Mouse (Mus musculus): ENCODE measurements around the gene Naaladl2.
A peak's percentile ranks its signal among the peaks of the same experiment; 100 is the strongest.
"Not testable (repeated sequence)": the region's sequence is repeated elsewhere in the genome, so short reads cannot be mapped to it uniquely, and the experiment has no call there.

Gene Naaladl2

DNA sequence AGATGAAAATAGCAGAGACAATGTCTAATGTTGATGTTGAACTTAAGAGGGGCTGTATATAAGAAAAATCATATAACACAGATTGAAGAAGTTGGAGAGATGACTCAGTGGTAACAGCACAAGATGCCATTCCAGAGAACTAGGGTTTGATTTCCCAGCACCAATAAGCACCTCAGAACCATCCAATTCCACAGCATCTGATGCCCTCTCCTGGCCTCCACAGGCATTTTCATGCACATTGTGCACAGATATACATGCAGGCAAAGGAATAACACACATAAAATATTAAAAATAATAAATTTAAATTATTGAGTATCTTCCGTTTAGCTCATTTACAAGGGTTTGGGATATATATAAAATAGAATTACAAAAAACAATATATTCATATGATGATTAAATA lies 926.6 kb downstream of the Naaladl2 start:
- no peak for DNase-seq

GRCm38 (mm10) chr3:24166531-24166930 lies 977.5 kb downstream of the Naaladl2 start:
- no peak for DNase-seq

DNA sequence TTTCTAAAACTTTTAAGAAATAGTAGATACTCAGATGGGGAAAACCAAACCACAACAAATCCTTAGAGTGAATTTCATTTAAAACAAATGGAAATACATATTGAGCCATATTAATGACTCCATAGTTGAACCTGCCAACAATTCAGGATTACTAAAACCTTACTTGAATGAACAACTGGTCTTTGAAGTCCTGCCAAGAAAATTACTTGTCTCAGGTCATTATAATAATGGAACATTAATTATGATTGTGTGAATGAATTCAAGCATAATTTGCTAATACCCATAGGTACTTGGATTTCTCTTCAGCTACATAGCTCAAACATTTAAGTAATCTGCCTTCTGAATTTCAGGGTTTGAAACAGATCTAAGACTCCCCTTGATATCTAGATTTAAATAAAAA lies 980.1 kb downstream of the Naaladl2 start:
- DNase-seq, result no peak

DNA sequence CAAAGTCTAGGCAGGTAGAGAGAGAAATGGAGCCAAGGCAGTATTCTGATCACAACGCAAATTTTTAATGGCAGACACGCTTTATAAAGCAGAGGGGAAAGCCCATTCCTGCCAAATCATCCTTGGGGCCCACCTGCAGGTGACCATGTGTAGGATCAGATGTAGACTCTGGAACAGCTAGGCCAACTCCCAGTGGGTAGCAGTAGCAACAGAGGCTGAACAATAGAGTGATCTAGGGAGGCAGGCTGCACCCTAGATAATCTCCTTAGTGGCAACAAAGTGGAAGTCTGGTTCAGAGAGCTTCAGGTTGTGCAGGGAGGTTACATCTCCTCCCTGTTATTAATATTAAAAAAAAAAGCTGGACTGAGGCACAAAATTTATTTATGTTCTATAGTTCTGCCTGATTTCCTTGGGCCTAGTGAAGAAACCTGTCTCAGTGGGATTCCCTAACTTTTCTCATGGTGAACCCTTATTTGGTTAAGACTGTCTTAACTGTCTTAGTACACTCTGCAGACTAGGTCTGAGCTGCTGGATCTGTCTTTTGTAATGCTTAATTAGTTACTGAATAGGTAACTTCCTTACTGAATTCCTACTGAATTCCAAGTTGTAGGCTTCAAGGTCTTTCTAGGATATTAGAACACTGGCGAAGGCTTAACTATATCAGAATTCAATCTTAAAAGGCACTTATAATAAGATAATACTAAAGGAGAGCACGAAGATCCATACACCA lies 992.8 kb downstream of the Naaladl2 start:
- DNase-seq, result not testable (repeated sequence)

DNA sequence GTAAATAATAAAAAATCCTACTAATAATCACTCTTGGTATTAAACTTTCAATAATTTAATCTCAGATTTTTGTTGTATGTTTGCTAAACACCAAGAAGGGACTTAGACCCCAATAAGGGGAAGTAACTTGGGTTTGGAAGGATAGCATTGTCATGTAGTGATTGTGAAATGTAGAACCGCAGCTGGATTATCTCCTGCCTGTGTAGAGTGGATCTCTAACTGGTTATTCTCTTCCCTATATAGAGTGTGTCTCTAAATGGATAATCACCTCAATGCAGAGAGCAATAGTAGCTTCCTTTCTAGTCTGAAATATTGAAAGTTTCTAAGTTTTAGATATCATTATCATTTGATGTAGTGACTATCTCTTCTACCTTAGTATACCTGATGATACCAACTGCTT lies 1001.3 kb downstream of the Naaladl2 start:
- no peak for DNase-seq

- DNase-seq, result no peak
Measured at GRCm38 (mm10) chr3:24138002-24138401, 1006.1 kb downstream of the Naaladl2 start.

- no peak for DNase-seq
Measured at GRCm38 (mm10) chr3:24126200-24126599, 1017.9 kb downstream of the Naaladl2 start.

- DNase-seq, result no peak
Measured at GRCm38 (mm10) chr3:24124034-24124433, 1020.0 kb downstream of the Naaladl2 start.

DNA sequence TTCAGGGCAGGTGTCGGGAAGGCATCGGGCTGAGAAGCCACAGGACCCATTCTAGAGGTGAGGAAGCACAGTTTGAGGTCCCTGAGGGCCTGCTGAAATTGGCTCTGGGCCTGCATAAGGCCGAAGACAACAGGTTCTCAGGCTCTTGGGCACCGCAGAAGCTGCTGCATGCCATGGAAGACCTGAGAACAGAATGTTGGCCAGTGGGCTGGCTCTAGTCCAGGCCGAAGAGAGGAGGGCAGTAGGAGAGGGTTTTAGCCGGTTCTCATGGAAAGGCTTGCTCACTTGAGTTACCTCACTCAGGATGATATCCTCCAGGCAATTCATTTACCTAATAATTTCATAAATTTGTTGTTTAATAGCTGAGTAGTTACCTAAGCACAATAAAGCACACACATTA lies 1025.9 kb downstream of the Naaladl2 start:
- peak; percentile 2 for DNase-seq

DNA sequence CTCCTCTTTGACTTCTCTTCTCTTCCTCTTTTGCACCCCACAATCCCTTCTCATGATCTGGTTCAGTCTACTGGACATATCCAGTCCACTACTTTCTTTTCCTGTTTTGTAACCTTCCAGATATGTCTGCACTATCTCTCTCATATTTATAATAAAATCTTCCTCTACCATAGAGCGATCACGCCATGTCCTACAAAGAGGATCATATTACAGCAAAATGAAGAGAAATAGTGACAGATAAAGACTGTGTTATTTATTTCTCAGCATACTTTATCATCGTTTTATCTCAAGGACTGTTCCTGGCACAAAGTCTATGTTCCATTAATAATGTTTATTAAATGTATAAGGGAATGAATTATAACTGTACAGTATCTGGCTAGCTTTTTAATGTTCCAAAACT lies 1029.2 kb downstream of the Naaladl2 start:
- DNase-seq, result no peak

DNA sequence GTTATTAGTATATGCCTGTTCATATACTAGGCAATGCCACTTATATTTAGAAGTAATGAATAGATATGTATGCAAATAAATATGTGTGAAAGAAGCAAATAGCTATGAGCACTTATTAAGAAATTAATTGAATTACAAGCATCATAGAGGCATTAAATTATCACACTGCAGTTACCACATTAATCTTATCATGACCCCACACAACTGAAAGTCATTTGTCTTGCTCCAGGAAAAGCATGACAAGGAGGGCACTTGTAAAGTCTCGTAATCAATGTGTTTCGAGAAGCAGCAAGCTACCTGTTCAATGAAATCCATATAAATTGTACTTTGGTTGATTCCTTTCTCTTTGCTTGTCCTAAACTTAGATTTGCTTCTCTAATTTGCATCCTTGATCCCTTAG lies 1030.7 kb downstream of the Naaladl2 start:
- DNase-seq, result no peak

DNA sequence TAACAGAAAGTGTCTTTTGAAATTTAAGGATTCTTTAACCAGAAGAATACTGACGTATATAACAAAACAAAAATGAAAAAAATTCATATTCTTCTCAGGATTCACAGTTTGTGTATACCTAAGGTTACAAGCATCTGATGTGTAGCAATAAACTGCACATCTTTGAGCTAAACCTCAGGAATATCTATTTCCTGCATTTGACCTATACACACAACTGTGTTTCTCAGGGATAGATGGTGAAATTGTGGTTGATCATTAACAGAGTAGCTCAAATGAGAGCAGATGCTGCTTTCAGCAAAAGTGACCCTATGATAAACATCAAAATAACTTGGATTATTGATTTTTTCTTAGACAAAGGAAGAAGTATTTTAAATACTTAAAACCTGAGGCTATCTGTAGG lies 1037.7 kb downstream of the Naaladl2 start:
- DNase-seq, result no peak

DNA sequence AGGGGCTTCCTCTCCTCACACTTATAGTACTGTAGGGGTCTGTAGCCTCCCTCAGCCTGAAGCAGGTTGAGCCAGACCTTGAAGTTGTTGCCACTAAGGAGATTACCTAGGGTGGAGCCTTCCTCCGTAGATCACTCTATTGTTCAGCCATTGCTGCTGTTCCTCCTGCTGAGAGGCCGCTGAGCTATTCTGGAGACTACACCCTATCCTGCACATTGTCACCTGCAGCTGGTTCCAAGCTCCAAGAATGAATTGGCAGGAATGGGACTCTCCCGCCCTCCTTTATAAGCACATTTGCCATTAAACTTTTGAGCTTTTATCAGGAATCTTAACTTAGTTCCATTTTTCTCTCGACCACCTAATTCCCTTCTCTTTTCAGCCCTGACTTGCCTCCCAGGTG lies 1064.3 kb downstream of the Naaladl2 start:
- no peak for DNase-seq

- DNase-seq, result no peak
Measured at GRCm38 (mm10) chr3:24071169-24071797, 1072.8 kb downstream of the Naaladl2 start.

GRCm38 (mm10) chr3:24070424-24071168 lies 1073.5 kb downstream of the Naaladl2 start:
- DNase-seq, result no peak

- DNase-seq, result no peak
Measured at GRCm38 (mm10) chr3:24048217-24048616, 1095.8 kb downstream of the Naaladl2 start.

DNA sequence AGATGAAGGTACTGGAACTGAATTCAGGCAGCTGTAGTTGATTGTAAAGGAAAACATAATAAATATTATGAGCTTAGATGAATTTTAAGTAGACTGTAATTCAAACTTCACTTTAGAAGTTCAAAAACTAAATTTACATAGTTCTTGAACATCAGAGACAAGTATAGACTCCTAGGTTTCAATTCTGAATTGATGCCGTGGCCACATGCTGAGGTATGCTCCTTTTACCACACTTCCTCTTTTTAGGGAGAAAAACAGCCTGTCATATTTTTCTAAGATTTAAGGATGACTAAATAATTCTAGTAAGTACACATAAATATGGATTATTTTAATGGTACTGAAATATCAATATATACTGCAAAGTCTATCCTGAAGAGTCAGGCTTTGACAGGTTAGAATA lies 1142.3 kb downstream of the Naaladl2 start:
- DNase-seq, result no peak

DNA sequence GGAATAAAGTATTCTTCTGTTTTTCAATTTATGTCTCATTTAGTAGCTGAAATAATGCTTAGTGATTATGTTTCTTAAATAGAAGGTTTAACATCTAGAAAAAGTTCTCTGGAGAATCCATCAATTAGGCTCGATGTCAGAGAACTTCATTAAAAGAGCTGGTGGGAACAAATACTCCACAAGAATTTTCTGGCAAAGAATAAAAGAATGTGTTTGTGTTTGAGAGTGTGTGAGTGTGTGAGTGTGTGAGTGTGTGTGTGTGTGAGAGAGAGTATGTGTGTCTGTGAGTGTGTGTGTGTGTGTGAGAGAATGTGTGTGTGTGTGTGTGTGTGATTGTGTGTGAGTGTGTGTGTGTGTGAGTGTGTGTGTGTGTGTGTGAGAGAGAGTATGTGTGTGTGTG lies 1170.3 kb downstream of the Naaladl2 start:
- no peak for DNase-seq

- DNase-seq, result no peak
Measured at GRCm38 (mm10) chr3:23972747-23973667, 1171.1 kb downstream of the Naaladl2 start.

DNA sequence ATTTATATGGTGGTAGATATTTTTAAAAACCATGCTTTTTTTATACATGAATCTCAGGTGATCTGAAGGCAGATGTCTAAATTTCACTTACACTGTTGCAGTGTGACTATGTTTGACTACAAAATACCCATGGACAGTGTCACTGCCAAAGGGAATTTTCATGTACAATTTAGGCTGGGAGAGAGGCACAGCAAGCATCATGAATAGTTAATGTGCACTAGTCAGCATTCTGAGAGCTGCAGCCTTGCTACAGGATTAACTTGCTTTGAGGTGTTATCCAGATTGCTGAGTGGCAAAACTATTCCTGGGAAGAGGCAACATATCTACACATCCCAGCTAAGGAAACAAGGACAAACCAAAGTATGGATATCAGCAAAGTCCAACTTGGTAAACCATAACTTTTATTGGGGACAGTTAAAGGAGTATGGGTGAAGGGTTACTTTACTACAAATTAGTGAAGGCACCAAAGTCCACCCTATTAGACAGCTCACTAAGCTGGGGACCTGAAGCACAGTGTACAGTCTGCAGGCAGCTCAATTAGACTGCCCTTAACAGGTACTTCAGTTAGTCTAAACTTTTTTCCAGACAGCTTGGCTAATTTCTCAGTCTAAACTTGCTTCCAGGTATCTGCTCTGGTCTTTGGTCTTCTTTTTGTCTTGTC lies 1181.0 kb downstream of the Naaladl2 start:
- no peak for DNase-seq

DNA sequence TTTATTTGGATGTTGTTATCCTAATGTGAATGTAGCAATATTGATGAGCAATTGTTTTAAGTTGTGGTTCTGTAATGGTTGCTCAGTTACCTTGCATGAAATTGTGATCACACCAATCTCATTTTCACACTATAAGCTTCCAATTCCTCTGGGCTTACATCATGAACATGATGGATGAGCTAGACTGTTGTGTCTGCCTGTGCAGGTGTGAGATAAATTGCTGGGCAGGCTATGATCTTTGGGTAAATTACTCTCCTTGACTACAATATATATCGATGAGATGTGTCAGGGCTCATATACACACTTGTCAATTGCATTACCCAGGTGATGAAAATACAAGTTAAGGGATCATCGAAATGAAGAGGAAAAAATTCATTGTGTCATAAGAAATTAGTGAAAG lies 1197.9 kb downstream of the Naaladl2 start:
- no peak for DNase-seq

DNA sequence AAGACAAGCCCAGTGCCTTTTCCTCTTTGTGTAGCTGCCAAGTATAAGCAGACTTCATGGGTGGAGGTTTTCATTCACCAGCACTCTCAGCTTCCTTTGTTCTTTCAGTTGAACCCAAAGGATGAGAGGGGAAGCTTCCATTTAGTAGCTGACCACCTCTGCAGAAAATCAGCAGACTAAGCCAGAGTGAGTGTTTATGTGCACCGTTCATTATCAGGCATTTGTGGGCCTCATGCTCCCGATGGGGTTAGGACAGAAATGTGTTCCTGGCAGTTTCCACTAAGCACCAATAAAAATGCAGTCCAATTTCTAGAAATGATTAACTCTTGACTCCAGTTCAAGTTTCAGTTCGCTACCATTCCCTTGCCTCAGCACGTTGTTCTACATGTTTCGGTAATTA lies 1206.8 kb downstream of the Naaladl2 start:
- no peak for DNase-seq
